Mouse (Mus musculus): ENCODE data around the gene Fmo2.

- TF ChIP-seq POLR2A (IDR thresholded peaks at IDR 0.05; ENCODE audit: borderline replicate concordance, extremely low read depth, low read depth, low read length) = no peak
- no peak for TF ChIP-seq CTCF (IDR thresholded peaks at IDR 0.05; ENCODE audit: insufficient read depth, low read length)
Measured at GRCm38 (mm10) chr1:162912085-162912484, 13.6 kb upstream of the Fmo2 start.

All from lung, adult 2 months (tissue).